Mouse (Mus musculus) urinary bladder, postnatal 25 days (tissue): ENCODE measurements around the gene Srsy.
"Not testable (repeated sequence)": the region's sequence is repeated elsewhere in the genome, so short reads cannot be mapped to it uniquely, and the experiment has no call there.

Experiments used
- DNase-seq: peaks from one replicate; pipeline ENCODE4 v3.0.0; 2022; ENCODE audit warnings: low spot score

Srsy gene

DNA sequence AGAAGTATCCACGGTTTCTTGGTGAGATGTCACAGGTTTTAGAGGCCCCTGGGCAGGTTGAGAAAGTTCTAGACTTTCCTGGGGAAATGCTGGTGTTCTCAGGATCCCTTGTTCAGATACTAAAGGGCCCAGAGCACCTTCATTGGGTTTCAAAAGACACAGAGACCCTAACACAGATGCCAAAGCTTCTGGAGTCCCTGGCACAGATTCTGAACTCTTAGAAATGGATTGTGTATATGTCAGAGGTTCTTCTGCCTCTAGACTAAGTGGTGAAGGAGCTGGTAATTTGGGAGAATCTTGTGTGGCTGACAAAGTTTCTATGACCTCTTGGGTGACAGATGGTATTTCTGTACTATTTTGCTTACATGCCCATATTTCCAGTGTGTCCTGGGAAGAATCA lies at the start of gene Srsy:
Gene Srsy, minus strand, starts transcription at position 101 of the 400 bp plus-strand sequence.
- not testable (repeated sequence) for DNase-seq
